Mouse (Mus musculus) embryo, embryonic 10.5 days (tissue): ENCODE data around the gene Naa20.

ENCODE experiments used
- DNase-seq: peaks from one replicate; pipeline ENCODE4 v3.0.0-alpha.2; 2015; ENCODE audit warnings: low spot score

The Naa20 gene

GRCm38 (mm10) chr2:145950239-145950638 is 48.3 kb downstream of the Naa20 start:
- peak; percentile 73 for DNase-seq

DNA sequence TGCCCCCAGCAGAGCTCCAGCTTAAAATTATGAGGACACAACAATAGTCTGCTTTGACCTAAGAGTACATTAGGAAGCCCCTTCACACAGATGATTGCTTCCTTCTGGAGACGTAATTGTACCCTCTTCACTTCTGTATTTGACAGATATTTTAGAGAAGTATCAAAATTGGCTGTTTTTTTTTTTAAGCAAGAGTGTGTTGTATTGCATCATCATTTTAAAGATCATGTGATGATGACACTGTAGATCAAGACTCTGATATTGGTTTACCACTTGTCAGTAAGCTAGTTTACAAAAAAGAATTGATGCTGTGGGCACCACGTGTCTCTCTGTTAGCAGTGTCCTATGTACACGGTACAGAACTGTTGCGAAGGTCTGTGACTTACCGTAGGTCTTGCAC is 50.8 kb downstream of the Naa20 start:
- no peak for DNase-seq

DNA sequence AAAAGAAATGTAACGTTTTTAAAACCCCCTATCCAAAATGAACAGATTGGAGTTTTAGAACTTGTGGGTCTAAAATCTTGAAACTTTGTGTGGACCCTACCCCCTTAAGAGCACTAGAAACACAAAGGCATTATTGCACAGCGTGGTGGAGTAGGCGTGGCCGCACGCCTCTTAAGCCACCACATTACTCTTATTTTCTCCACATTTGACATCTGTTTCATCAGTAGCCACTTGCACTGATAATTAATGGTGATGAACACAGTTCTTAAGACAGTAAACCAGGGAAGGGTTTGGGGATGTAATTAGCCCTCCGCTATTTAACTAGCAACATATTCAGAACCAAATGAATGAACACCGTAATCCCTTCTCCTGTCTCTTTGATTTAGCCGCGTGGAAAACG is 53.9 kb downstream of the Naa20 start:
- DNase-seq: no peak

DNA sequence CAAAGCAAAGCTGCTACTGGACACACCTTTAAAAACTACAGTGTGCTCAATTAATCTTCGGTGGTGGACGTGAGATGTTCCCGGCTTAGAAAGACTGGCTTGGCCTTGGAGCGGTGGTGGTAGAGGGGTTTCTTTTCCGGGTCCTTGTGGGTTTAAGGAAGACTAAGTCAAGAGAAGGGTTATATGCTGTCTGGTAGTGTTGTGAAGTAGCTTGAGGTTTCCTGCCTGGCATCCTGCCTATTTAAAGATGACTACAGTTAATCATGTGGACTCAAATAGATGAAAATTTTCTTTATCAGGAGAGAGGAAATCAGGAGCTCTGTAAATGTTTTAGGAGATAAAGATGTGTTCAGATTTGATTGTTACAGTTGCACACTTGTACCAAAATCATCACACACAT is 54.4 kb downstream of the Naa20 start:
- DNase-seq: no peak

DNA sequence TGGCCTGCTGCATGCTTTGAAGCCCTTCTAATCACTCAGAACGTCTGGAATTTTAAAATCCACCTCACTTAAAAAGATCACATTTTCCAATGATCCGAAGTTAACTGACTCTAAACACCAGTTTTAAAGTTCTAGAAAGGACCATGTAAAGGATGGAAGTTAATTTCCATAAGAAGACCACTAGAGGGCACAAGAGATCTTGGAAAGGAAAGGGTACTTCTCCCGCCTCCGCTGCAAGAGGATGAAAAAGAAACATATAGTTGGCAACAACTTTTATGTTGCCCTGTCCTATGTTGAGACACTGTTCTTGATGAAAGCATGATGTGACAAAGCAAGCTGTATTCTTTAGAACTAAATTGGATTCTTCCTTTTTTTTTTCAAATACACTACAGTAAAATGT is 55.6 kb downstream of the Naa20 start:
- peak; percentile 82 for DNase-seq

DNA sequence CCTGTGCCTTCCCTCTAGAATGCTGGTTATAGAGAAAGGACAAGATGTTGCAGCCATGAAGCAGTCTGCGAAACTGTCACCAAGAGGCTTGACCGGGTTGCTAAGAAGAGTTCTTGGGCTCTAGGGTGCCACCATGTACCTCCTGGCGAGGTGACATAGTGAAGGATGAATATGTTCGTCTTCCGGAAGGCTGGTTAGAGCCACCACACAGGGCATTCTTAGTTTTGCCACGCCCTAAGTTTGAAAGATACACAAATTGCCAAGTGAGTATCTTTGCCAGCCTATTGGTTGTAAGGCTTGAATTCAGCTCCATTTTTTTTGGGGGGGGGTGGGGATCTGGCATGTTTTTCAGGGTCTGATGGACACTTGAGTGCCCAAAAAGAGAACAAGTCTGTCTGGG is 56.2 kb downstream of the Naa20 start:
- peak; percentile 29 for DNase-seq

GRCm38 (mm10) chr2:145958551-145958950 is 56.7 kb downstream of the Naa20 start:
- peak; percentile 59 for DNase-seq

- no peak for DNase-seq
Measured at GRCm38 (mm10) chr2:145961861-145962260, 60.0 kb downstream of the Naa20 start.
